Mouse (Mus musculus) C2C12 (cell line): Measurements from ENCODE around the gene Usp12.

ENCODE experiments used
- CEBPB ChIP-seq: IDR thresholded peaks from one replicate; pipeline ENCODE4 v1.6.1; 2011; ENCODE audit warnings: low read depth, mild to moderate bottlenecking, control low read depth, moderate library complexity
- CTCF ChIP-seq: IDR thresholded peaks from one replicate; pipeline ENCODE4 v1.5.1; 2011; ENCODE audit not compliant: control insufficient read depth, insufficient read depth, insufficient read length
- MAX ChIP-seq: IDR thresholded peaks from one replicate; pipeline ENCODE4 v1.6.1; 2011; ENCODE audit warnings: mild to moderate bottlenecking, control low read depth
- MYOG ChIP-seq: IDR thresholded peaks from one replicate; pipeline ENCODE4 v1.6.1; 2011; ENCODE audit not compliant: control insufficient read depth, insufficient read length; ENCODE audit errors: extremely low read depth
- USF1 ChIP-seq: IDR thresholded peaks from one replicate; pipeline ENCODE4 v1.6.1; 2011; ENCODE audit warnings: low read depth, mild to moderate bottlenecking, control low read depth, moderate library complexity

DNA sequence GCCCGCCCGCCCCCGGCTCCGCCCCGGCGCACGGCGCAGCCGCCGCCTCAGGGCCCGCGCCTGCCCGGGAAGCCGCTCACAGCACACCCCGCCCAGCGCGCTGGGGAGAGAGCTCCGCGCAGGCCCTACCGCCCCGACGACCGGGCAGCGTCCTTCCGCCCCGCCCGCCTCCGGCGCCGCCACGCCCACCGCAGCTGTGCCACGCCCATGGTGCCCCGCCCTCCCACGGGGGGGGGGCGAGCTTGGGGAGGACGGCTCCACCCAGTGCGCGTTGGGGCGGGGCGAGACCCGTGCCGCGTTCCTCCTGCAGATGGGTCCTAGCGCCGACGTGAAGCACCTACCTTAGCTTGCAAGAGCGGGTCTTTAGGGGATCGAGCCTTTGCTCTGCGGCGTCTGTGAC is at the start of gene Usp12:
- TF ChIP-seq CTCF (no peak), USF1 (no peak), MAX (no peak), MYOG (no peak), CEBPB (no peak)
